Mouse (Mus musculus) midbrain, embryonic 16.5 days (tissue): ENCODE results near the gene Slc9b1. TPM values are rescaled to one million over a fixed set of nuclear protein-coding genes. Genes with fewer than 3 reads are reported as not detected.

Experiments used
- ATAC-seq: fragments of 200-750 bp; cut with Nextera tagmentation; 2 replicates; pipeline ENCODE4 v1.8.0; 2017; ENCODE audit warnings: moderate TSS enrichment
- H3K27ac ChIP-seq: fragments of 300-500 bp; sonication (generic); 2 replicates; pipeline ENCODE4 v1.5.1; 2014; ENCODE audit warnings: mild to moderate bottlenecking, low read length, mixed read lengths
- H3K27me3 ChIP-seq: fragments of 300-500 bp; sonication (generic); 2 replicates; pipeline ENCODE4 v1.6.1; 2014; ENCODE audit warnings: low read depth, low read length, mixed read lengths; ENCODE audit not compliant: control insufficient read depth, insufficient read depth
- H3K36me3 ChIP-seq: fragments of 300-500 bp; sonication (generic); 2 replicates; pipeline ENCODE4 v1.6.1; 2014; ENCODE audit warnings: mild to moderate bottlenecking, low read length, moderate library complexity, mixed read lengths; ENCODE audit not compliant: control insufficient read depth, insufficient read depth
- H3K4me1 ChIP-seq: fragments of 300-500 bp; sonication (generic); 2 replicates; pipeline ENCODE4 v1.6.1; 2014; ENCODE audit warnings: mild to moderate bottlenecking, low read length, mixed read lengths; ENCODE audit not compliant: control insufficient read depth, insufficient read depth
- H3K4me2 ChIP-seq: fragments of 300-500 bp; sonication (generic); 2 replicates; pipeline ENCODE4 v1.6.1; 2014; ENCODE audit warnings: mild to moderate bottlenecking, low read length, mixed read lengths
- H3K4me3 ChIP-seq: fragments of 300-500 bp; sonication (generic); 2 replicates; pipeline ENCODE4 v1.5.1; 2014; ENCODE audit warnings: low read depth, mild to moderate bottlenecking, low read length, moderate library complexity, mixed read lengths
- H3K9ac ChIP-seq: fragments of 300-500 bp; sonication (generic); 2 replicates; pipeline ENCODE4 v1.6.1; 2014; ENCODE audit warnings: low read depth, low read length, mixed read lengths
- H3K9me3 ChIP-seq: fragments of 300-500 bp; sonication (generic); replicated peaks from 2 replicates; pipeline ENCODE4 v1.6.1; 2014; ENCODE audit warnings: mild to moderate bottlenecking, low read length, mixed read lengths; ENCODE audit not compliant: control insufficient read depth, poor library complexity, severe bottlenecking
- WGBS: fragments of 180-500 bp; shearing (Covaris S2); extraction: QIAGEN DNeasy Blood & Tissue Kit; methylation state at CpG from one replicate; pipeline ENCODE4 v1.1.7; 2014; 5-methylcytosine and 5-hydroxymethylcytosine counted together
- polyA plus RNA-seq: library from polyadenylated mRNA; unstranded; fragments of >200 nt; fragmentation: Nextera tagmentation; extraction: Ambion mirVana; gene quantifications from 2 replicates; pipeline ENCODE4 v1.2.1, GENCODE M21; 2015

Gene Slc9b1
- polyA plus RNA-seq, 1 experiment from 2014 or later = 0.41 TPM

DNA sequence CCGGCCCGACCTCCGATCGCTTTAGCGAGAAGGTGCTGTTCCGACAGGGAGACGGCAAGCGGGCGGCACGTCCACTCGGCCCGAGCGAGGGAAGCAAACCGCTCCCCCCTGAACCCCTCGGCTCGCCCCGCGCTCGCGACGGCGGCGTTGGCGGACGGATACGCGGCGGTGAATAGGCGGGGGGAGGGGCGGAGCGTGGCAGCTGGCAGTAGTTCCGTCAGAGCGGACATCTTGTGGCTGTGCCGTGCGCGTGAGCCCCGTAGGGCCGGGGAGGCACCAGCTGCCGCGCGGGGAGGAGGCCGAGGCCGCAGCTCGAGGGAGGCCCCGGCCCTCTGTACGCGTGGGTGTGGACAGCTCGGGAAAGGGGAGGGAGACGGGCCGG lies 90.7 kb downstream of the Slc9b1 start:
- Histone ChIP-seq H3K27ac (peak overlapping the region; percentile 98), H3K36me3 (no peaks in the 10 kb centered on the region; the same call in 1 of the 2 replicates), H3K4me3 (peak overlapping the region; percentile 91), H3K27me3 (no peaks in the 10 kb centered on the region), H3K4me2 (peak overlapping the region; percentile 8; the same call in 1 of the 2 replicates), H3K9me3 (no peaks in the 10 kb centered on the region), H3K4me1 (peaks cover 30% of the 10 kb centered on the region), H3K9ac (peak overlapping the region; percentile 96)
- under 1% methylated on average over 28 of the region's 50 CpGs for WGBS
- peak; percentile 87 for ATAC-seq

DNA sequence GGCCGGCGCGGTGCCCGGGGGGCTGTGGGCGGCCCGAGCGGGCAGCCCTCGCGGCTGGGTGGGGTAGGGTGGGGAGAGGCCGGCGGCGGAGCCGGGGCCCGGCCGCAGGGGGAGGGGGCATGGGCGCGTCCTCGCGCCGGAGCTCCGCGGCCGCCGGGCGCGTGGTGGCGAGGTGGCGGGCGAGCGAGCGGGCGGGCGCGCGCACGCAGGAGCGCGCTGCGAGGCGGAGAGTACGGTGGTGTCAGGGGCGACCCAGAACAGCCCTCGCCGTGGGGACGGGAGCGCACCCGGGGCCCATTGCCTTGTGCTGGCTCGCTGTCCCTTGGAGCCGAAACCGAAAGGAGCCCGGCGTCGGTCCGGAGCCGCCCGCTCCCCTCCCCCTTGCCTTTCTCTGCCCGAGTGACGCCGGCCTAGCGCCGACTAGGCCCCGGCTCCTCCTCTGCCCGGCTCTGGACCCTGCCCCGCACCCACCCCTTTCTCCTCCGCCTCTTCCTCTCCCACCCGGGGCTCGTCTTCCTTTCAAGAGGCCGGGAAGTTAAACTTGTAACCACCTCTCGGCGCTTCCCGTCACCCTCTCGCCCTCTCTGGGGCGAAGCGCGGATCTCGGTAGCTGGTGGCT lies 91.2 kb downstream of the Slc9b1 start:
- H3K4me2 ChIP-seq = peak overlapping the region; percentile 86
- under 1% methylated on average over 51 of the region's 76 CpGs for WGBS
- ATAC-seq = peak; percentile 61

GRCm38 (mm10) chr3:135439651-135440050 lies 91.8 kb downstream of the Slc9b1 start:
- H3K27me3 ChIP-seq = no peaks in the 10 kb centered on the region
- H3K4me2 ChIP-seq = peak overlapping the region; percentile 86
- 3% methylated on average over 15 of the region's 15 CpGs for WGBS
- peak overlapping the region; percentile 98 for H3K27ac ChIP-seq
- peaks cover 36% of the 10 kb centered on the region for H3K4me1 ChIP-seq
- H3K4me3 ChIP-seq = peak overlapping the region; percentile 91
- peak overlapping the region; percentile 96 for H3K9ac ChIP-seq
- no peak for ATAC-seq
- H3K9me3 ChIP-seq = no peaks in the 10 kb centered on the region
- no peaks in the 10 kb centered on the region; the same call in 1 of the 2 replicates for H3K36me3 ChIP-seq

More for the DNA sequence above, 91.2 kb downstream of the Slc9b1 start:
- Histone ChIP-seq H3K9ac (peak overlapping the region; percentile 96), H3K36me3 (no peaks in the 10 kb centered on the region; the same call in 1 of the 2 replicates), H3K4me3 (peak overlapping the region; percentile 91), H3K27me3 (no peaks in the 10 kb centered on the region), H3K4me1 (peaks cover 34% of the 10 kb centered on the region), H3K27ac (peak overlapping the region; percentile 98), H3K9me3 (no peaks in the 10 kb centered on the region)

DNA sequence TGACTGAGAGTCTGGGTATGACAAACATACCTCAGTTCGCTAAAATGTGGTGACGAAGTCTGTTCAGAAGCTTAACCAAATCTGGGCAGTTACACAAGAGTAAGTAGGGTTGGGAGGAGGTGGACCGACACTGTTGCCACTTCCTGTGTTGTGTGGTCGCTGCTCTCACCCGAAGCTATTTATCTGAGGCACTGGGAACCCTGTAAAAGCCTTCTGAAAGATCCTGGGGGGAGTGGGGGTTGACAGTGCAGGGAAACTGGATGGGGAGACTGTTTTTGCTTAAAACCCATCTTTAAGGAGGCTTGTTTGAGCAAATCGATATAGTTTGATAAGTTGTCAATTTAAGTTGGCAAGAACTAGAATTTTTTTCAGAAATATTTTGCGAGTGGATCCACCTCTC lies 92.4 kb downstream of the Slc9b1 start:
- Histone ChIP-seq H3K36me3 (no peaks in the 10 kb centered on the region; the same call in 1 of the 2 replicates), H3K4me2 (peak overlapping the region; percentile 86), H3K4me1 (peaks cover 36% of the 10 kb centered on the region), H3K27me3 (no peaks in the 10 kb centered on the region), H3K27ac (no peak overlapping the region), H3K9me3 (no peaks in the 10 kb centered on the region), H3K4me3 (peak overlapping the region; percentile 91), H3K9ac (peak overlapping the region; percentile 96)
- WGBS = 21% methylated on average over 7 of the region's 7 CpGs
- no peak for ATAC-seq

GRCm38 (mm10) chr3:135440621-135441020 lies 92.8 kb downstream of the Slc9b1 start:
- Histone ChIP-seq H3K4me2 (peak overlapping the region; percentile 86), H3K9me3 (no peaks in the 10 kb centered on the region), H3K36me3 (no peaks in the 10 kb centered on the region; the same call in 1 of the 2 replicates), H3K27me3 (no peaks in the 10 kb centered on the region), H3K9ac (no peak overlapping the region), H3K4me1 (peaks cover 36% of the 10 kb centered on the region), H3K4me3 (peak overlapping the region; percentile 91), H3K27ac (no peak overlapping the region)
- ATAC-seq = no peak
- WGBS = 39% methylated on average over 10 of the region's 10 CpGs

GRCm38 (mm10) chr3:135444930-135445329 lies 97.1 kb downstream of the Slc9b1 start:
- no peaks in the 10 kb centered on the region for H3K9me3 ChIP-seq
- no peaks in the 10 kb centered on the region for H3K27me3 ChIP-seq
- H3K4me3 ChIP-seq = no peak overlapping the region
- H3K9ac ChIP-seq = no peak overlapping the region
- 0 out of 2 replicates have a peak, but pooled peaks have one; percentile 12 for ATAC-seq
- no peaks in the 10 kb centered on the region; the same call in 1 of the 2 replicates for H3K36me3 ChIP-seq
- no peak overlapping the region for H3K4me2 ChIP-seq
- H3K27ac ChIP-seq = no peak overlapping the region
- peaks cover 28% of the 10 kb centered on the region for H3K4me1 ChIP-seq

Other genes with a start within 250 kb of the Slc9b1 start
- 2.8 and 3.4 TPM in 2 replicates for gene Cenpe, start 135.5 kb upstream of the Slc9b1 start, polyA plus RNA-seq
- gene Bdh2, start 66.8 kb upstream of the Slc9b1 start, polyA plus RNA-seq = 4.0 and 4.8 TPM in 2 replicates
- gene Slc9b2, start 40.3 kb upstream of the Slc9b1 start, polyA plus RNA-seq = 1.8 and 2.9 TPM in 2 replicates
- gene Cisd2, start 75.9 kb downstream of the Slc9b1 start, polyA plus RNA-seq = 68.8 and 74.3 TPM in 2 replicates
- gene Ube2d3, start 90.1 kb downstream of the Slc9b1 start, polyA plus RNA-seq = 336 and 353 TPM in 2 replicates
- gene Manba, start 137.6 kb downstream of the Slc9b1 start, polyA plus RNA-seq = 8.4 and 8.6 TPM in 2 replicates